Mouse (Mus musculus): ENCODE data around the gene Adgrl1. TPM values are rescaled to one million over a fixed set of nuclear protein-coding genes. Genes with fewer than 3 reads are reported as not detected.

The Adgrl1 gene
- polyA plus RNA-seq, 1 experiment from 2014 or later = 29.3 TPM

DNA sequence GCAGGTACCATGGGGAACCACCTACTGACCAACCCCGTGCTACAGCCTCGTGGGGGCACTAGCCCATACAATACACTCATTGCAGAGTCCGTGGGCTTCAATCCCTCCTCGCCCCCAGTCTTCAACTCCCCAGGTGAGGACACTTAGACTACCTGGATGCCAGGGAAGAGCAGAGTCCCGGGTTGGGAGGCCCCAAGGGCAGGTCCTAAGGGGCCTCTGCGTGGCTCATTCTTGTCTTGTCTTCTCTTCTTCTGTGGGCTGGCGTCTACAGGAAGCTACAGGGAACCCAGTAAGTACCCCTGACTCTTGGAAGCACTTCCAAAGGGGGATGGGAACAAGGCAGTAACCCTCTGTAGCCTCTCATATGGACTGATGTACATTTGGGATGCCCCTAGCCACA lies 37.7 kb downstream of the Adgrl1 start:
- no peak for ATAC-seq (ENCODE audit: low FRiP score, low read depth)
- Histone ChIP-seq H3K4me1 (no peaks in the 10 kb centered on the region), H3K27me3 (no peaks in the 10 kb centered on the region), H3K9ac (no peak overlapping the region), H3K27ac (no peak overlapping the region), H3K36me3 (peaks cover 78% of the 10 kb centered on the region), H3K4me2 (replicated peaks) (no peak overlapping the region), H3K9me3 (no peaks in the 10 kb centered on the region), H3K4me3 (no peak overlapping the region)
- 96% methylated on average over 7 of the region's 7 CpGs for WGBS

DNA sequence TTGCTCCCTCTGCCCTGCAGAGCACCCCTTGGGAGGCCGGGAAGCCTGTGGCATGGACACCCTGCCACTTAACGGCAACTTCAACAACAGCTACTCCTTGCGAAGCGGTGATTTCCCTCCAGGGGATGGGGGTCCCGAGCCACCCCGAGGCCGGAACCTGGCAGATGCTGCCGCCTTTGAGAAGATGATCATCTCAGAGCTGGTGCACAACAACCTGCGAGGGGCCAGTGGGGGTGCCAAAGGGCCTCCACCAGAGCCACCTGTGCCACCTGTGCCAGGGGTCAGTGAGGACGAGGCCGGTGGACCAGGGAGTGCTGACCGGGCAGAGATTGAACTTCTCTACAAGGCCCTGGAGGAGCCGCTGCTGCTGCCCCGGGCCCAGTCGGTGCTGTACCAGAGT lies 38.4 kb downstream of the Adgrl1 start:
- no peak overlapping the region for H3K9ac ChIP-seq
- no peak overlapping the region; the same call in 1 of the 2 replicates for H3K27ac ChIP-seq
- peaks cover 71% of the 10 kb centered on the region for H3K36me3 ChIP-seq
- no peak overlapping the region for H3K4me2 ChIP-seq (replicated peaks)
- H3K9me3 ChIP-seq = no peaks in the 10 kb centered on the region
- H3K4me1 ChIP-seq = no peaks in the 10 kb centered on the region
- ATAC-seq (ENCODE audit: low FRiP score, low read depth) = no peak
- no peak overlapping the region for H3K4me3 ChIP-seq
- 92% methylated on average over 15 of the region's 15 CpGs for WGBS
- no peaks in the 10 kb centered on the region for H3K27me3 ChIP-seq

DNA sequence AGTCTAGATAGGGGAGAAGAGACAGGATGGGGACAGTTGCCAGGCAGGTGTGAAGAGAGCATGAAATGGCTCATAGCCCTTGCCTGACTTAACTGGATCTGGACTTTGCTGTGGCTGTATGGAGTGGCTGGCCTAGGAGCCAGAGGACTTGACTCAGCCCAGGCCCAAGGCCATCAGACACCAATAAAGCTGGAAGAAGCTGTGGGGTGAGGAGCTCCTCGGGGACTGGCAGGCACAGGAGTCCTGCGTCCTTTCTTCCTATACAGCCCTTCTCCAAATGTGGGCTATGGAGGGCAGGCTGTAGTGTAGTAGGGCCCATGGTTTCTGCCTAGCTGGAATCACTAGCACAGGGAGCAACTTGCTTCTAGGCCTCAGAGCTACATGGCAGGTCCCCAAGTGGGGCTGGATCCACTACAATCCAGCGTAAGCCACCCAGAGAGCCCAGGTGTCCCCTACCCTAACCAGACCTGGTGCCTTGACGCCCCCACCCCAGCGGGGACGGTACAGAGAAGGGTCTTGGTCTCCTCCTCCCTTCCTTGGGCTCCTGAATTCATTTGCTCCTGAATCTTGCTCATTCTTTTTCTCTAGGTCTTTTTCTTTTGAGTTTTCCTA lies 41.3 kb downstream of the Adgrl1 start:
- no peak overlapping the region for H3K27ac ChIP-seq
- WGBS = 69% methylated on average over 6 of the region's 6 CpGs

DNA sequence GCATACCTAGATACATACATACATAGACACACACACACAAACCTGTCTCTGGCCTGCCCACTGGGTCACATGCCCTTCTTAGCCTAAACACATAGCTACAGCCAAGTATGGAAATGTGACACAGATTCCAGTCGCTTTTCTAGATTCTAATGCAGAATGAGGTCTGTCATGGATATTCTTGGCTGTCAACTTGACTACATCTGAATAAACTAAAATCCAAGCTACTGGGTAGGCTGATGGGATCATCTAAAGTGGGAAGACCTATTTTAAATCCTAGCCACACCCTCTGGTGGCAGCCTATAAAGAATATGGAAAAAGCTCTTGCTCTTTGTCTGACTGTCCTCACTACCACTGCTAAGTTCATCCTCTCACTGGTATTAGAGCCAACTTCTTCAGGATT lies 42.5 kb downstream of the Adgrl1 start:
- no peak for ATAC-seq (ENCODE audit: low FRiP score, low read depth)
- Histone ChIP-seq H3K4me1 (no peaks in the 10 kb centered on the region), H3K4me2 (replicated peaks) (no peak overlapping the region), H3K36me3 (peaks cover 30% of the 10 kb centered on the region), H3K27ac (no peak overlapping the region), H3K4me3 (no peak overlapping the region), H3K27me3 (no peaks in the 10 kb centered on the region), H3K9ac (no peak overlapping the region), H3K9me3 (no peaks in the 10 kb centered on the region)
- 81% methylated on average over 1 of the region's 1 CpGs for WGBS

More for the DNA sequence above, 41.3 kb downstream of the Adgrl1 start:
- Histone ChIP-seq H3K4me3 (no peak overlapping the region), H3K36me3 (peaks cover 42% of the 10 kb centered on the region), H3K4me2 (replicated peaks) (no peak overlapping the region), H3K9ac (no peak overlapping the region), H3K9me3 (no peaks in the 10 kb centered on the region), H3K4me1 (no peaks in the 10 kb centered on the region), H3K27me3 (no peaks in the 10 kb centered on the region)
- no peak; the same call in 1 of the 2 replicates for ATAC-seq (ENCODE audit: low FRiP score, low read depth)

DNA sequence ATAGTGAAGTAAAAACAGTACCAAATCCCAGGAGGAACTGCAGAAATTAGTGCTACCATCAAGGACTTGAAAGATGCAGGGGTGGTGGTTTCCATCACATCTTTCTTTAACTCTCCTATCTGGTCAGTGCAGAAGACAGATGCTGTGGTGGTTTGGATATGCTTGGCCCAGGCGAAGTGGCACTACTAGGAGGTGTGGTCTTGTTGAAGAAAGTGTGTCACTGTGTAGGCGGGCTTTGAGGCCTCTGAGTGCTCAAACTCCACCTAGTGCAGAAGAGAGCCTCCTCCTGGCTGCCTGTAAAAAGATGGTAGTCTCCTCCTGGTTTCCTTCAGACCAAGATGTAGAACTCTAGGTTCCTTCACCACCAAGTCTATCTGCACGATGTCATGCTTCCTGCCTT lies 45.6 kb downstream of the Adgrl1 start:
- Histone ChIP-seq H3K27ac (no peak overlapping the region), H3K36me3 (no peaks in the 10 kb centered on the region), H3K9ac (no peak overlapping the region), H3K27me3 (no peaks in the 10 kb centered on the region), H3K4me3 (no peak overlapping the region), H3K4me1 (no peaks in the 10 kb centered on the region), H3K4me2 (replicated peaks) (no peak overlapping the region), H3K9me3 (no peaks in the 10 kb centered on the region)
- 62% methylated on average over 3 of the region's 3 CpGs for WGBS
- ATAC-seq (ENCODE audit: low FRiP score, low read depth) = no peak

DNA sequence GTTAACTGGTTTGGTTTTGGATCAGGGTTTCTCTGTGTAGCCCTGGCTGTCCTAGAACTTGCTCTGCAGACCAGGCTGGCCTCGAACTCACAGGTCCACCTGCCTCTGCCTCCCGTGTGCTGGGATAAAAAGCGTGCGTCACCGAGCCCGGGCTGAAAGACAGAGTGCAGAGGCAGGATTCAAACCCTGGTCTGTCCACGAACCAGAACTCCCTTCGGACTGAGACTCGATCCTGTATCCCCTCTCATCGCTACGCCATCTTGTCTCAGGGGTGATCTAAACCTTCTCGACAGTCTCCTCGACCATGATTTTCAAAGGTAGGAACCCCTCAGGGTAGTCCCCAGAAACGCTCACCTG lies 54.8 kb downstream of the Adgrl1 start:
- H3K4me1 ChIP-seq = peaks cover 19% of the 10 kb centered on the region
- no peaks in the 10 kb centered on the region for H3K27me3 ChIP-seq
- no peaks in the 10 kb centered on the region for H3K9me3 ChIP-seq
- ATAC-seq (ENCODE audit: low FRiP score, low read depth) = no peak; the same call in 1 of the 2 replicates
- no peaks in the 10 kb centered on the region for H3K36me3 ChIP-seq
- 2% methylated on average over 14 of the region's 14 CpGs for WGBS
- H3K9ac ChIP-seq = peak overlapping the region; percentile 67
- peak overlapping the region; percentile 91 for H3K4me2 ChIP-seq (replicated peaks)
- H3K4me3 ChIP-seq = peak overlapping the region; percentile 62
- no peak overlapping the region for H3K27ac ChIP-seq

DNA sequence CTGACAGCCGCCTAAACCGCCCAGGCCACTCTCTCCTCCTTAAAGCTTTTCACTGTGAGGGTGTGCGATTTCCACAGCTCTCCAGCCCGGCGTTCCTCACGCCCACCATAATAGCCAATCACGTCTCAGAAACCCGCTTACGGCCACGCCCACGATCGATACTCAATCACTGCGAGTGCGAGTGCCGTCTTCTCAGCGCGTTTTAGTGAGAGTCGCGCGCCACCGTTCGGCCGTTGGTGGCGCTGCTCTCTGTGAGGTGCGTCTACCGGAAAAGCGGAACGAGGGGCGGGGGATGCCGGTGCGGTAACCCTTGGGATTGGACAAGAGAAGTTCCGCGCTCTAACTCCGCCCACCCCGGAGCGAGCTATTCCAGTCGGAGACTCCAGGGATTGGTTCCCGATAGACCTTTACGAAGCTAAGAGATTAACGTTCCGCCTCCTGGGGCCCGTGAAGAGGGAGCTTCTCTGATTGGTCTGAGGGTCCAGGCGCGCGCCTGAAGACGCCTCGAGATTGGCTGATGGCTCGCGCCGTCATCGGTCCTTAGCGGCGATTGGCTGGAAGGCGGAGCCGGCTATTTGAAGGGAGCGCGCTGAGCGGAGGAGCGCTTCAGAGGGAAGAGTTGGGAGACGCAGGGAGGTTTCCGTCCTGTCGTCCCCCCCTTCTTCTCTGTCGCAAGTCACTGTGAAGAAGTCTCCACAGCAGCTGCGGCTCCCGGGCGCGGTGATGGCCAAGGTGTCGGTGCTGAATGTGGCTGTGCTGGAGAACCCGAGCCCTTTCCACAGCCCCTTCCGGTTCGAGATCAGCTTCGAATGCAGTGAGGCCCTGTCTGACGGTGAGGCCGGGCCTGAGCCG lies 55.4 kb downstream of the Adgrl1 start, which contains the start of the genes Gm10644 and Asf1b:
TSS of gene Gm10644 (minus strand) at position 100 of the 852 bp plus-strand sequence.
TSS of gene Asf1b (plus strand) at position 402 of the 852 bp plus-strand sequence.
- WGBS = under 1% methylated on average over 75 of the region's 75 CpGs
- Histone ChIP-seq H3K4me2 (replicated peaks) (peak within 1 kb of the TSS; percentile 91), H3K36me3 (no peaks in the 10 kb centered on the region), H3K4me3 (peak within 1 kb of the TSS; percentile 62), H3K9me3 (no peaks in the 10 kb centered on the region), H3K27ac (no peak within 1 kb of the TSS), H3K27me3 (no peaks in the 10 kb centered on the region), H3K9ac (peak within 1 kb of the TSS; percentile 67), H3K4me1 (peaks cover 19% of the 10 kb centered on the region)
- ATAC-seq (ENCODE audit: low FRiP score, low read depth) = peak; percentile 97

DNA sequence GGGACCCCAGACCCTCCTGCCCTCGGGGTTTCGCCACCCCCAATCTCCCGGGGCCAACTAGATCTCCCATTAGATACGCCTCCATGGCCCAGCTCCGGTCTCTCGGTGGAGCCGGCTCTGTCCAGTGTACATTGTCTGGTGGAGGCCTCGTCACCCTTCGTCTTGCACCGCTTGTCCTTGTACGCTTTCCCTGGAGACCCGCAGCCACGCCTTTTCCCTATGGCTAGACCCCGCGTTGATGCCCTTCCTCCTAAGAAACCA lies 56.0 kb downstream of the Adgrl1 start:
- Histone ChIP-seq H3K4me3 (peak overlapping the region; percentile 62), H3K9me3 (no peaks in the 10 kb centered on the region), H3K4me2 (replicated peaks) (peak overlapping the region; percentile 91), H3K9ac (peak overlapping the region; percentile 67), H3K36me3 (no peaks in the 10 kb centered on the region), H3K27ac (no peak overlapping the region), H3K27me3 (no peaks in the 10 kb centered on the region), H3K4me1 (peaks cover 19% of the 10 kb centered on the region)
- WGBS = 2% methylated on average over 15 of the region's 15 CpGs
- no peak for ATAC-seq (ENCODE audit: low FRiP score, low read depth)

DNA sequence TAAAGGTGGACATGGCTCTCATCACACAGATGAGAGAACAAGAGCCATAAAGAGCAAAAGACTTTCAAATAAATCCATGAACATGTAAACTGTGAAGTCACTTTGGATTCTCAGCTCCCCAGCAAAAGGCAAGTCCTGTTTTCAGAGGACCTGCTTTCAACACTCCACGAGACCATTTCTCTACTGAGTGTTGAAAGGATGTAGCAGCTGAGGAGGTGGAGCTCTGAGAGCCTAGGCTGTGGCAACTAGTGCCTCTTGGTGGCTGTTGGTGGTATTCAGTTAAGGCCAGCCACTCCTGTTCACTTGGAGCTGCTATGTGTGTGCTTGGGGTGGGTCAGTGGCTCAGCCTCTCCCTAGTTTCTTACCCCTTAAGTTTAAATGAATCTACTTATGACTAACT lies 56.9 kb downstream of the Adgrl1 start:
- H3K27ac ChIP-seq = no peak overlapping the region
- no peaks in the 10 kb centered on the region for H3K36me3 ChIP-seq
- H3K4me2 ChIP-seq (replicated peaks) = peak overlapping the region; percentile 91
- H3K27me3 ChIP-seq = no peaks in the 10 kb centered on the region
- H3K4me1 ChIP-seq = peaks cover 19% of the 10 kb centered on the region
- H3K4me3 ChIP-seq = peak overlapping the region; percentile 62
- ATAC-seq (ENCODE audit: low FRiP score, low read depth) = no peak
- peak overlapping the region; percentile 67 for H3K9ac ChIP-seq
- H3K9me3 ChIP-seq = no peaks in the 10 kb centered on the region
- WGBS = 27% methylated on average over 1 of the region's 1 CpGs

DNA sequence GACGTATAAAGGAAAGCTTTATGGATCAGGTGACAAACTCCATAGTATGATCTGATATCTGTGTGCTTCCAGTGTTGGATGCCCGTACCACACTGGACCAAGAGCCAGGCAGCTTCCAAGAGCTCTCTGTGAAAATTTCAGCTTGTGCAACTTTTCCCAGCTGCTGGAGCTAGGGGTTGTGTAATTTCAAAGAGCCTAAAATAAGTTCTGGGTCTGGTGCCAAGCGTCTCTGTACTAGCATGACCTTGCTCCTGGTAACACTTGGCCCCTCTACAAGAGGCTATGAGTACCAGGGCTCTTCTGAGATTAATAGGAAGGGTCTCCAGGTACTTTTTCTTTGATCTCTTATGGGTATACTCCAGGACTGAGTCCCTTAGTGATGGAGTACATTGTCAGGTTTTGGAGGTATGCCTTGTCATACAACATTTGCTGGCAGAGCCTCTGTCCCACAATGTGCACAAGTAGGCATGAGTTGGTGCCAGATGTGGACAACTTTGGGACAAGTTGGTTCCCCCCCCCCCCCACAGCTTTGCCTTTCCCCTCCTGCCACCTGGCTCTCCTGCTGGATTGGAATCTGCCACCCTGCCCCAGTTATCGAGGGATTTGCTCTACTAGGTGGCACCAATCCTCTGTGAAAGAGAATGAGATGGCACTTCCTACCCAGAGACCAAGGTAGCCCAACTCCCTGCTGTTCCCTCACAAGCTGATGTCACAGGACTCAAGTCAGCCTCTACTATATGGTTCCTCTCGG lies 64.3 kb downstream of the Adgrl1 start:
- H3K36me3 ChIP-seq = peaks cover 28% of the 10 kb centered on the region
- H3K4me2 ChIP-seq (replicated peaks) = no peak overlapping the region
- H3K27ac ChIP-seq = no peak overlapping the region
- H3K9ac ChIP-seq = no peak overlapping the region
- H3K9me3 ChIP-seq = no peaks in the 10 kb centered on the region
- WGBS = 90% methylated on average over 5 of the region's 5 CpGs
- H3K27me3 ChIP-seq = no peaks in the 10 kb centered on the region
- ATAC-seq (ENCODE audit: low FRiP score, low read depth) = no peak
- H3K4me3 ChIP-seq = no peak overlapping the region
- no peaks in the 10 kb centered on the region for H3K4me1 ChIP-seq

DNA sequence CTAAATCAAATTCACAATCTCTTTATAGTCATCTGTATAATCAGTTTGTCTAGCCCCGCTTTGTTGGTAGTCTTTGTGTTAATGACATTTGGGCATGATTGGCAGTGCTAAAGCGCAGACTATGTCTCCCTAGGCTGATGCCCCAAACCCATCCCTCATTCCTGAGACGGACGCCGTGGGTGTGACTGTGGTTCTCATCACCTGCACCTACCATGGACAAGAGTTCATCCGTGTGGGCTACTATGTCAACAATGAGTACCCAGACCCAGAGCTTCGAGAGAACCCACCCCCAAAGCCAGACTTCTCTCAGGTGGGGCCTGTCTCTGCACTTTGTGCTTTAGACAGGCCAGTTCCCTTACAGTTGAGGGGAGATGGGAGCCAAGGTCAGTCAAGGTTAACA lies 67.8 kb downstream of the Adgrl1 start:
- Histone ChIP-seq H3K9me3 (no peaks in the 10 kb centered on the region), H3K4me2 (replicated peaks) (no peak overlapping the region), H3K4me1 (peaks cover 5% of the 10 kb centered on the region; the same call in 1 of the 2 replicates), H3K36me3 (peaks cover 37% of the 10 kb centered on the region), H3K9ac (no peak overlapping the region), H3K4me3 (no peak overlapping the region), H3K27me3 (no peaks in the 10 kb centered on the region), H3K27ac (no peak overlapping the region)
- 90% methylated on average over 7 of the region's 7 CpGs for WGBS
- ATAC-seq (ENCODE audit: low FRiP score, low read depth) = no peak

DNA sequence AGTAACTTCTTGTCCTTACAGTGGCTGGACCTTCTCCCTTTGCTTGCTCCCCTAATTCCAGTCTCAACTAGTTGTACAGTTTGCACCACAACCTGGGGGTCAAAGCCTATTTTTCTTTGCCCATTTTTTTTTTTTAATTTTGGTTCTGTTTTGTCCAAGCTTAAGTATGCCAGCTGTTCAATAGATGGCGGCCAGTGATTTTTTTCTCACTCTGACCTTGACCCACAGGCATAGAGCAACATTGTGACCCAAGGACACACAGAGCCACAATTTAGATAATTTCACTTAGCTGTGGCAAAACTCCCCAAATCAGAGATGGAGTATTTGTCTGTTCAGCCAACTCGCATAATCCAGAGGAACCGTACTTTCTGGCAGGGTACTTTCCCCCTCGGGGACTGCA lies 71.2 kb downstream of the Adgrl1 start:
- 92% methylated on average over 4 of the region's 4 CpGs for WGBS

More for the DNA sequence above, 71.2 kb downstream of the Adgrl1 start:
- no peak overlapping the region for H3K27ac ChIP-seq
- H3K36me3 ChIP-seq = peaks cover 29% of the 10 kb centered on the region
- H3K9ac ChIP-seq = no peak overlapping the region
- H3K9me3 ChIP-seq = no peaks in the 10 kb centered on the region
- no peak overlapping the region for H3K4me3 ChIP-seq
- no peak for ATAC-seq (ENCODE audit: low FRiP score, low read depth)
- H3K4me1 ChIP-seq = peaks cover 20% of the 10 kb centered on the region
- H3K27me3 ChIP-seq = no peaks in the 10 kb centered on the region
- no peak overlapping the region for H3K4me2 ChIP-seq (replicated peaks)

All from limb, embryonic 13.5 days (tissue).